Mouse (Mus musculus) B cell, adult 67 days (primary cell): ENCODE measurements around the gene Basp1. TPM values are rescaled to one million over a fixed set of nuclear protein-coding genes. Genes with fewer than 3 reads are reported as not detected.

Experiments used
- total RNA-seq, 2 experiments: library from RNA; stranded (reverse); gene quantifications; 4 replicates each; pipeline ENCODE4 v1.2.4; 2023

Basp1 gene
- 1 to 10 TPM; 1.3 to 2.9 TPM for total RNA-seq

GRCm38 (mm10) chr15:25413378-25413901 is at the start of gene Basp1:
TSS of gene Basp1 (minus strand) at chr15:25413764.

Other genes starting within 250 kb of the Basp1 start
- 1 to 10 TPM; 2.5 to 2.7 TPM for gene Myo10, start 208.8 kb upstream of the Basp1 start, total RNA-seq